Mouse (Mus musculus) liver, embryonic 12.5 days (tissue): ENCODE results near the gene Mgat3. TPM values are rescaled to one million over a fixed set of nuclear protein-coding genes. Genes with fewer than 3 reads are reported as not detected.
A peak's percentile ranks its signal among the peaks of the same experiment; 100 is the strongest.

Experiments
- ATAC-seq: fragments of 200-750 bp; cut with Nextera tagmentation; 2 replicates; pipeline ENCODE4 v1.8.0; 2017; ENCODE audit warnings: moderate number of reproducible peaks, mild to moderate bottlenecking, moderate library complexity
- H3K27ac ChIP-seq: fragments of 300-500 bp; sonication (generic); 2 replicates; pipeline ENCODE4 v1.5.1; 2016; ENCODE audit warnings: mild to moderate bottlenecking
- H3K27me3 ChIP-seq: fragments of 300-500 bp; sonication (generic); replicated peaks from 2 replicates; pipeline ENCODE4 v1.6.1; 2016; ENCODE audit warnings: mild to moderate bottlenecking, moderate library complexity
- H3K36me3 ChIP-seq: fragments of 300-500 bp; sonication (generic); 2 replicates; pipeline ENCODE4 v1.6.1; 2016; ENCODE audit warnings: mild to moderate bottlenecking, moderate library complexity
- H3K4me1 ChIP-seq: fragments of 300-500 bp; sonication (generic); 2 replicates; pipeline ENCODE4 v1.6.1; 2016
- H3K4me2 ChIP-seq: fragments of 300-500 bp; sonication (generic); 2 replicates; pipeline ENCODE4 v1.6.1; 2016; ENCODE audit warnings: mild to moderate bottlenecking, moderate library complexity
- H3K4me3 ChIP-seq: fragments of 300-500 bp; sonication (generic); 2 replicates; pipeline ENCODE4 v1.5.1; 2016; ENCODE audit warnings: mild to moderate bottlenecking, moderate library complexity
- H3K9ac ChIP-seq: fragments of 300-500 bp; sonication (generic); 2 replicates; pipeline ENCODE4 v1.6.1; 2016; ENCODE audit warnings: mild to moderate bottlenecking, moderate library complexity
- H3K9me3 ChIP-seq: fragments of 300-500 bp; sonication (generic); replicated peaks from 2 replicates; pipeline ENCODE4 v1.6.1; 2016; ENCODE audit warnings: mild to moderate bottlenecking, moderate library complexity
- WGBS: fragments of 180-500 bp; shearing (Covaris S2); methylation state at CpG from one replicate; pipeline ENCODE4 v1.1.7; 2016; ENCODE audit not compliant: insufficient replicate concordance; 5-methylcytosine and 5-hydroxymethylcytosine counted together
- polyA plus RNA-seq: library from polyadenylated mRNA; unstranded; fragments of >200 nt; fragmentation: Nextera tagmentation; extraction: Ambion mirVana; gene quantifications from 2 replicates; pipeline ENCODE4 v1.2.1, GENCODE M21; 2016

Mgat3 gene
- polyA plus RNA-seq, 1 experiment from 2014 or later, result 1.2 TPM

DNA sequence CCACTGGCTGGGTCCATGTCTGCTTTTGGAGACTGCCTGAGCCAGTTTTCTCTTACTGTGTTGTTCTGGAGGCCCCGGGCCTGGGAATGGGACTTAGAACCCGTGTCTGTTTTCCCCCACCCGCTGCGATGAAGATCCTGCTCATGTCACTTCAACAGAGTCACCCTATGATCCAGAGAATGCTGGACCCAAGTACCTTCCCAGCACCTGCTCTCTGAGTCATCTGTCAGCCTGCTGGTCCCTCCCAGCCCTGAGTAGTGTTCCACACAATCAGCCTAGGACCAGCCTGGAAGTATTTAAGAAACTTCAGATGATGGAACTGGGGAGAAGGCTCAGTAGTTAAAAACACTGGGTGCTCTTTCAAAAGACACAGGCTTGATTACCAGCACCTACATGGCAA is 9.8 kb upstream of the Mgat3 start:
- H3K9me3 ChIP-seq, result no peaks in the 10 kb centered on the region
- H3K36me3 ChIP-seq, result peaks cover 44% of the 10 kb centered on the region
- peaks cover 16% of the 10 kb centered on the region for H3K4me1 ChIP-seq
- WGBS, result 83% methylated on average over 4 of the region's 4 CpGs
- ATAC-seq, result no peak
- no peak overlapping the region for H3K4me3 ChIP-seq
- H3K9ac ChIP-seq, result no peak overlapping the region
- H3K27ac ChIP-seq, result no peak overlapping the region
- H3K27me3 ChIP-seq, result peaks cover 18% of the 10 kb centered on the region; the same call in 1 of the 2 replicates
- no peak overlapping the region for H3K4me2 ChIP-seq

GRCm38 (mm10) chr15:80165396-80165795 is 8.1 kb upstream of the Mgat3 start:
- Histone ChIP-seq H3K9me3 (no peaks in the 10 kb centered on the region), H3K4me3 (no peak overlapping the region), H3K36me3 (peaks cover 27% of the 10 kb centered on the region), H3K27ac (no peak overlapping the region), H3K4me1 (0 out of 2 replicates have a peak, but pooled peaks cover 3% of the 10 kb centered on the region), H3K27me3 (peaks cover 35% of the 10 kb centered on the region), H3K9ac (no peak overlapping the region), H3K4me2 (no peak overlapping the region)
- no peak for ATAC-seq
- 47% methylated on average over 5 of the region's 5 CpGs for WGBS

GRCm38 (mm10) chr15:80169484-80169883 is 4.0 kb upstream of the Mgat3 start:
- Histone ChIP-seq H3K36me3 (no peaks in the 10 kb centered on the region), H3K27ac (no peak overlapping the region), H3K4me2 (no peak overlapping the region), H3K4me1 (peaks cover 29% of the 10 kb centered on the region), H3K9me3 (no peaks in the 10 kb centered on the region), H3K4me3 (no peak overlapping the region), H3K9ac (no peak overlapping the region), H3K27me3 (peaks cover 76% of the 10 kb centered on the region)
- 93% methylated on average over 1 of the region's 1 CpGs for WGBS
- no peak for ATAC-seq

GRCm38 (mm10) chr15:80170357-80170756 is 3.2 kb upstream of the Mgat3 start:
- Histone ChIP-seq H3K9me3 (no peaks in the 10 kb centered on the region), H3K36me3 (no peaks in the 10 kb centered on the region), H3K4me1 (peaks cover 26% of the 10 kb centered on the region), H3K27ac (no peak overlapping the region), H3K27me3 (peaks cover 84% of the 10 kb centered on the region), H3K9ac (no peak overlapping the region), H3K4me2 (no peak overlapping the region), H3K4me3 (no peak overlapping the region)
- 17% methylated on average over 4 of the region's 4 CpGs for WGBS
- no peak for ATAC-seq

DNA sequence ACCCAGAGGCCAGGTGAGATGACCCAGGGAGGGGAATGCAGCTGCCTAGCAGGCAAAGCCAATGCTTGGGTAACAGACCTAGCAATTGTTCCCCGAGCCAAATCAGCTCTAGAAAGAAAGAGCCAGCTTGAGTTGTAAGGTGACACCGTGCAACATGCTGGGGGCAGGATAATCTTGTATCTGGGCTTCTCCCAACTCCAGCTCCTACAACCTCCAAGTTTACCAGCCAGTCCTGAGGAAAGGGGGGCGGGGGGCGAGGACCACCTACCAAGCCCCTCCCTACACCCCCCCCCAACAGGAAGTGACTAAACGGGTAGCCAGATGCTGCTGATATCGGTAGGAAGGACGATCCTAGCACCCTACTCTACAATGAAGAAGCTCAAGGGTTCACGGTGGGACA is 2.2 kb upstream of the Mgat3 start:
- Histone ChIP-seq H3K4me3 (no peak overlapping the region), H3K27ac (no peak overlapping the region), H3K9me3 (no peaks in the 10 kb centered on the region), H3K36me3 (no peaks in the 10 kb centered on the region), H3K27me3 (peaks cover 94% of the 10 kb centered on the region), H3K4me2 (no peak overlapping the region), H3K4me1 (peaks cover 26% of the 10 kb centered on the region), H3K9ac (no peak overlapping the region)
- WGBS, result 6% methylated on average over 8 of the region's 8 CpGs
- no peak for ATAC-seq

GRCm38 (mm10) chr15:80171791-80172190 is 1.7 kb upstream of the Mgat3 start:
- H3K4me1 ChIP-seq, result peaks cover 26% of the 10 kb centered on the region

DNA sequence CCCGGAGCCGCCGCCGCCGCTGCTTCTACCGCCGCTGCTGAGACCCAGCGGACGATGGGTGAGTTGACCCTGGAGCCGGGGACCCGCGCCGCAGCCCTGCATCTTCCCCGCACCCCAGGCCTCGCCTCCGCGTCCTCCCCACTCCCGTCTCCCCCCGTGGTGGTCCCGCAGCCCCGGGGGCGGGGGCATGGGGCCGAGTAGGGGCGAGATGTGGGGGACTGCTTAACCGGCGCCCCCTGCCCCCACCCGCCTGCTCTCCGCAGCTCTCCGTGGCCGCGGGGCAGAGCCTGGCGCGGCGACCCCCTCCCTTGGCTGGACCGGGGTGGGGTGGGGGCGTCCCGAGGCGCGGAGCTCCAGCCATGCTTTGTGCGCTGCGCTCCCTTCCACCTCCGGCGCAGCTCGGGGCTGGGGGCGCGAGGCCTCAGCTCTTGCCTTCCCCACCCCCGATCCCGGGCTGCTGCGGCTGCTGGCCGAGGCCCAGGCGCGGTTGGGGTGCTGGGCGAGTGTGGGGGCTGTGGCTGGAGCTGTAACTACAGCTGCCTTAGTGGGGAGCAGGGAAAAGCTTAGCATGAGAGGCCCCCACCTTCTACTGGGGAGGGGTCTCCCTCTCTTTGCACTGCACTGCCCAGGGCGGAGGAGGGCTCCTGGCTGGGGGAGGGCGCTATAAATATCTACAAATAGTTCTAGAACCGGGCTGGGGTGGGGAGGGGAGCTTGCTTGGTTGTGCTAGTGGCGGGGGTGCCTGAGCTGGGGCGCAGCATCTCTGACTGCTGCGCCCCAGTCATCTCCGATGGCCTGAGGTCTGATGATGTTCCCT is 468 bp downstream of the Mgat3 start:
- 0 out of 2 replicates have a peak overlapping the region, but pooled peaks have one; percentile 54 for H3K27ac ChIP-seq
- no peak for ATAC-seq
- peak overlapping the region; percentile 61 for H3K4me3 ChIP-seq
- no peaks in the 10 kb centered on the region for H3K9me3 ChIP-seq
- H3K9ac ChIP-seq, result peak overlapping the region; percentile 63
- H3K36me3 ChIP-seq, result no peaks in the 10 kb centered on the region
- peaks cover 99% of the 10 kb centered on the region for H3K27me3 ChIP-seq
- H3K4me1 ChIP-seq, result peaks cover 26% of the 10 kb centered on the region
- WGBS, result 4% methylated on average over 46 of the region's 60 CpGs
- peak overlapping the region; percentile 72 for H3K4me2 ChIP-seq

More at GRCm38 (mm10) chr15:80171791-80172190, 1.7 kb upstream of the Mgat3 start:
- Histone ChIP-seq H3K4me3 (no peak overlapping the region), H3K27ac (no peak overlapping the region), H3K4me2 (no peak overlapping the region), H3K9ac (no peak overlapping the region), H3K36me3 (no peaks in the 10 kb centered on the region), H3K9me3 (no peaks in the 10 kb centered on the region), H3K27me3 (peaks cover 98% of the 10 kb centered on the region)
- ATAC-seq, result no peak
- WGBS, result 12% methylated on average over 6 of the region's 6 CpGs

- Histone ChIP-seq H3K27me3 (peaks cover 99% of the 10 kb centered on the region), H3K4me2 (peak overlapping the region; percentile 72), H3K9me3 (no peaks in the 10 kb centered on the region), H3K4me3 (peak overlapping the region; percentile 61), H3K9ac (no peak overlapping the region), H3K4me1 (peaks cover 28% of the 10 kb centered on the region), H3K27ac (no peak overlapping the region), H3K36me3 (no peaks in the 10 kb centered on the region)
- WGBS, result 9% methylated on average over 5 of the region's 5 CpGs
- no peak for ATAC-seq
These were observed 1.0 kb downstream of the Mgat3 start for GRCm38 (mm10) chr15:80174598-80174875.

GRCm38 (mm10) chr15:80175316-80175715 is 1.8 kb downstream of the Mgat3 start:
- no peaks in the 10 kb centered on the region for H3K36me3 ChIP-seq
- no peak for ATAC-seq
- no peak overlapping the region for H3K4me3 ChIP-seq
- H3K27me3 ChIP-seq, result peaks cover 99% of the 10 kb centered on the region
- H3K9me3 ChIP-seq, result no peaks in the 10 kb centered on the region
- no peak overlapping the region for H3K4me2 ChIP-seq
- H3K4me1 ChIP-seq, result peaks cover 36% of the 10 kb centered on the region
- no peak overlapping the region for H3K9ac ChIP-seq
- WGBS, result 68% methylated on average over 9 of the region's 9 CpGs
- H3K27ac ChIP-seq, result no peak overlapping the region

- H3K27me3 ChIP-seq, result peaks cover 95% of the 10 kb centered on the region
- no peak overlapping the region for H3K9ac ChIP-seq
- H3K4me2 ChIP-seq, result no peak overlapping the region
- no peaks in the 10 kb centered on the region for H3K9me3 ChIP-seq
- no peak overlapping the region for H3K4me3 ChIP-seq
- H3K36me3 ChIP-seq, result no peaks in the 10 kb centered on the region
- 59% methylated on average over 6 of the region's 6 CpGs for WGBS
- no peak overlapping the region for H3K27ac ChIP-seq
- peaks cover 40% of the 10 kb centered on the region for H3K4me1 ChIP-seq
- no peak for ATAC-seq
These were observed 2.2 kb downstream of the Mgat3 start for GRCm38 (mm10) chr15:80175756-80176155.

DNA sequence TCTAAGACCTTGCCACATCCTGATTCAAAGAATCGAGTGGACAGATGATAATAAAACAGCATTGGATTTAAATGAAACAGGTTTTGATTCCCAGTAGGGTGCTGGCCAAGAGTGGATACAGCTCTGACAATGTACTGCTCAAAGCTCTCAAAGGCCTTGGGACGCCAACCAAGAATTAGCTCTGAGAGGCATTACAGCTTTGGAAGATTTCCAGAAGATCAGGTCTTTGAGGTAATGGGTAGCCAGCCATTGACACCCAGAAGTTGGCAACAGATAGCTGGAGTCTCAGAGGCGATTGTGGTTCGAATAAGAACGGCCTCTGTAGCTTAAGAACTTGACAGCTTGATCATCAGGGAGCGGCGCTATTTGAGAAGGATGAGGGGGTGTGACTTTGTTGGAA is 8.0 kb downstream of the Mgat3 start:
- ATAC-seq, result no peak
- WGBS, result 74% methylated on average over 7 of the region's 7 CpGs
- peak overlapping the region; percentile 71 for H3K27ac ChIP-seq

DNA sequence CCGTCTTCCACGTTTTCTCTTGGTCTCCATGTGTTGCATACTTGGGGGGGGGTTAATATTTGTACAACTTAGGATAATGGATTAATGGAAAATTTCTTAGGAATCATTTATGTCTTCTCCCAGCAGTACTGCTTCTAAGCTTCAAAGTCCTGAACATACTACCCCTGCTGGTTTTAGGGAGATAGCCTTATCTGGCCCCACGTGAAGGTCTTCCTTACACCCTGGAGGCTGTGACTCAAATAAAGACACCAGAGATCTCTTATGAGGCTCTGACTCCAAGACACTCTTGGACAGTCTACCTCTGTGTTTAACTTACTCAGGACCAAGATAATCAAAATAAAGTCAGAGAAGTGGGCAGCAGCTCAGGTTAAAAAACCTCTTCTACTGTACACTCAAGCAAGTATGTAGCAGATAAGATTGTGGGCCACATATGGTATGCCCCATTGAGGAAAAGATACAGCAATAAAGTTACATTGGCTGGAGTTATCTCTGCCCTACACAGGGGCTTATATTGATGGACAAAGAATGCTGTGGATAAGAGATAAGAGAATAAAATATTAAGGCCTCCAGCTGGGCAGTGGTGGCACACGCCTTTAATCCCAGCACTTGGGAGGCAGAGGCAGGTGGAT is 8.7 kb downstream of the Mgat3 start:
- Histone ChIP-seq H3K9ac (no peak overlapping the region), H3K9me3 (no peaks in the 10 kb centered on the region), H3K4me3 (no peak overlapping the region), H3K4me2 (peak overlapping the region; percentile 37), H3K27me3 (peaks cover 31% of the 10 kb centered on the region), H3K36me3 (no peaks in the 10 kb centered on the region), H3K27ac (peak overlapping the region; percentile 71), H3K4me1 (peaks cover 44% of the 10 kb centered on the region)
- 54% methylated on average over 4 of the region's 4 CpGs for WGBS
- ATAC-seq, result peak; percentile 90

More for the DNA sequence above, 8.0 kb downstream of the Mgat3 start:
- H3K9ac ChIP-seq, result no peak overlapping the region
- H3K27me3 ChIP-seq, result peaks cover 37% of the 10 kb centered on the region
- H3K9me3 ChIP-seq, result no peaks in the 10 kb centered on the region
- H3K4me1 ChIP-seq, result peaks cover 44% of the 10 kb centered on the region
- no peaks in the 10 kb centered on the region for H3K36me3 ChIP-seq
- no peak overlapping the region for H3K4me3 ChIP-seq
- peak overlapping the region; percentile 37 for H3K4me2 ChIP-seq
